Mouse (Mus musculus) intestine, embryonic 16.5 days (tissue): ENCODE measurements around the gene Alyref2. TPM values are rescaled to one million over a fixed set of nuclear protein-coding genes. Genes with fewer than 3 reads are reported as not detected.

Experiments
- ATAC-seq: fragments of 200-750 bp; cut with Nextera tagmentation; 2 replicates; pipeline ENCODE4 v1.8.0; 2017; ENCODE audit warnings: moderate TSS enrichment, moderate library complexity
- H3K27ac ChIP-seq: fragments of 300-500 bp; sonication (generic); 2 replicates; pipeline ENCODE4 v1.5.1; 2014; ENCODE audit warnings: mild to moderate bottlenecking, low read length
- H3K27me3 ChIP-seq: fragments of 300-500 bp; sonication (generic); replicated peaks from 2 replicates; pipeline ENCODE4 v1.6.1; 2014; ENCODE audit warnings: low read length, control low read depth, mixed read lengths; ENCODE audit not compliant: control insufficient read depth, insufficient read depth
- H3K36me3 ChIP-seq: fragments of 300-500 bp; sonication (generic); 2 replicates; pipeline ENCODE4 v1.6.1; 2014; ENCODE audit warnings: low read length, control low read depth; ENCODE audit not compliant: control insufficient read depth, insufficient read depth
- H3K4me1 ChIP-seq: fragments of 300-500 bp; sonication (generic); 2 replicates; pipeline ENCODE4 v1.6.1; 2014; ENCODE audit warnings: low read length, control low read depth, mixed read lengths; ENCODE audit not compliant: control insufficient read depth, insufficient read depth
- H3K4me2 ChIP-seq: fragments of 300-500 bp; sonication (generic); 2 replicates; pipeline ENCODE4 v1.6.1; 2014; ENCODE audit warnings: low read depth, low read length, control low read depth
- H3K4me3 ChIP-seq: fragments of 300-500 bp; sonication (generic); 2 replicates; pipeline ENCODE4 v1.5.1; 2014; ENCODE audit warnings: mild to moderate bottlenecking, low read length
- H3K9ac ChIP-seq: fragments of 300-500 bp; sonication (generic); 2 replicates; pipeline ENCODE4 v1.6.1; 2014; ENCODE audit warnings: low read depth, low read length
- H3K9me3 ChIP-seq: fragments of 300-500 bp; sonication (generic); 2 replicates; pipeline ENCODE4 v1.6.1; 2016; ENCODE audit warnings: low read length, control low read depth; ENCODE audit not compliant: control insufficient read depth
- WGBS: fragments of 180-500 bp; shearing (Covaris S2); extraction: QIAGEN DNeasy Blood & Tissue Kit; methylation state at CpG from one replicate; pipeline ENCODE4 v1.1.7; 2014; 5-methylcytosine and 5-hydroxymethylcytosine counted together
- polyA plus RNA-seq: library from polyadenylated mRNA; unstranded; fragments of >200 nt; fragmentation: Nextera tagmentation; extraction: Ambion mirVana; gene quantifications from 2 replicates; pipeline ENCODE4 v1.2.1, GENCODE M21; 2015

Alyref2 gene
- polyA plus RNA-seq, 1 experiment from 2014 or later = 11.2 TPM

DNA sequence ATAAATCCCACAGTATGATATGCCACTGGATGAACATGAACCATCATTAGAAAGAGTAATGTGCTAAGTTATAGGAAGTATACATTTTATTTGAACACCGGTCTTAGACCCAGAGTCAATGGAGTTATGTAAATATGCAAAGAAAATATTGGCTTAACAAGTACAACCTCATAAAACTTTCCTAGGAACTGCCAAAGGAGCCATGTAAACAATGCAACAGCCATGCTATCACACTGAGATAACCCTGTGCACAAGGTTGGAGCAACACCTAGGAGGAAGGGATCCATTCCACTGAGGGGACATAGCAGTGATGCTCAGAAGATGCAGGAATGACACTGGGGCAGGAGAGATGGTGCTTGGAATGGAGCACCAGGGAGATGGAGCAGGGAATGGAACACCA lies 10.5 kb downstream of the Alyref2 start:
- 61% methylated on average over 1 of the region's 1 CpGs for WGBS
- Histone ChIP-seq H3K27ac (no peak overlapping the region), H3K4me1 (no peaks in the 10 kb centered on the region), H3K4me2 (no peak overlapping the region), H3K27me3 (no peaks in the 10 kb centered on the region), H3K36me3 (no peaks in the 10 kb centered on the region), H3K9ac (no peak overlapping the region), H3K9me3 (no peaks in the 10 kb centered on the region), H3K4me3 (no peak overlapping the region)
- no peak for ATAC-seq

DNA sequence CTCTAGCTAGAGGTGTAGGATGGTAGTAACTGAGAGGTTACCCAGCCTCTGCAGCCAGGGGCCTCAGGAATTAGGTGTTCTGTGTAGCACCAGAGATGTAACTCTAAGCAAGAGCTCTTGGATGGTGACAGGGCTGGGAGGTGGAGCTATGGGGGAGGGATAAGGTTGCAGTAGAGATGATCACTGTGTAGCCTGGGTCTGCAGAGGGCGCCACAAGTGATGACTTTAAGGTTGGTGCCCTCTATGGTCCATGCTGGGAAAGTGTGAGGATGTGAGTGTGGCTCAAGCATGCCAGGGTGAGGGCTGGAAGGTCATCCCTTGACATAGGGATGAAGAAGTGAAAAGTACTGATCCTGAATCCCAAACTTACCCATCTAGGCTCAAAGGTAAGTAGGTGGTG lies 11.8 kb downstream of the Alyref2 start:
- H3K27ac ChIP-seq = no peak overlapping the region
- H3K9me3 ChIP-seq = no peaks in the 10 kb centered on the region
- 20% methylated on average over 1 of the region's 1 CpGs for WGBS
- H3K27me3 ChIP-seq = no peaks in the 10 kb centered on the region
- H3K4me1 ChIP-seq = no peaks in the 10 kb centered on the region
- no peak overlapping the region for H3K9ac ChIP-seq
- H3K36me3 ChIP-seq = no peaks in the 10 kb centered on the region
- no peak overlapping the region for H3K4me2 ChIP-seq
- no peak overlapping the region for H3K4me3 ChIP-seq
- ATAC-seq = no peak

DNA sequence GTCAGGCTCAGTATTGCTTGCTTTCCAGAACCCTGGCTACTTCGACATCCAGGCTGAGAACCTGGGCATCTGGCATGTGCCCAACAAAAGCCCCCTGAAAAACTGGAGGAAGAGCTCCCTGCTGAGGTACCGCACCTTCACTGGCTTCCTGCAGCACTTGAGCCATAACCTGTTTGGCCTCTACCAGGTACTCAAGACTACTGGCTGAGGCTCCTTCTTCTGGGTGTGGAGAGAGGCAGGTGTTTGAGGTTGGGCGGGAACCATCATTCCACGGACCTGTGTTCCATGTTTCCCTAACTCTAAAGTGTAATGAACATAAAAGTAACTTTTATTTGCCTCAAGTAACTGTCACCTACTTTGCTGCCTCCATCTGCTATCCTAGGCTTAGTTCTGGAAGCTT lies 12.3 kb downstream of the Alyref2 start:
- H3K36me3 ChIP-seq = no peaks in the 10 kb centered on the region
- no peak for ATAC-seq
- H3K27me3 ChIP-seq = no peaks in the 10 kb centered on the region
- H3K9ac ChIP-seq = no peak overlapping the region
- H3K4me1 ChIP-seq = no peaks in the 10 kb centered on the region
- no peak overlapping the region for H3K27ac ChIP-seq
- no peaks in the 10 kb centered on the region for H3K9me3 ChIP-seq
- no peak overlapping the region for H3K4me3 ChIP-seq
- WGBS = 81% methylated on average over 4 of the region's 4 CpGs
- no peak overlapping the region for H3K4me2 ChIP-seq

DNA sequence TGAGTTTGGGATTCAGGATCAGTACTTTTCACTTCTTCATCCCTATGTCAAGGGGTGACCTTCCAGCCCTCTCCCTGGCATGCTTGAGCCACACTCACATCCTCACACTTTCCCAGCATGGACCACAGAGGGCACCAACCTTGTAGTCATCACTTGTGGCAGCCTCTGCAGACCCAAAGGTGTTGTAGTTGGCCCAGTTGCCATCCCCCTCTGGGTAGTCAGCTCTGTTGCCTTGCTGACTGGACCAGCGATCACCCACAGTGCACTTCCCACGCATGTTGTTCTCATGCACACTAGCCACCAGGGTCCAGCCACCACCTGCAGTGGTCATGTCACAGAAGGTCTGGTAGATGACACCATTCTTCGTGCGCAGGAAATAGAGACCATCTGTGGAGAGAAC lies 28.1 kb downstream of the Alyref2 start:
- 85% methylated on average over 4 of the region's 4 CpGs for WGBS
- Histone ChIP-seq H3K27me3 (no peaks in the 10 kb centered on the region), H3K9me3 (no peaks in the 10 kb centered on the region), H3K4me3 (no peak overlapping the region), H3K4me2 (no peak overlapping the region), H3K36me3 (no peaks in the 10 kb centered on the region), H3K27ac (no peak overlapping the region), H3K9ac (no peak overlapping the region), H3K4me1 (no peaks in the 10 kb centered on the region)
- no peak for ATAC-seq

DNA sequence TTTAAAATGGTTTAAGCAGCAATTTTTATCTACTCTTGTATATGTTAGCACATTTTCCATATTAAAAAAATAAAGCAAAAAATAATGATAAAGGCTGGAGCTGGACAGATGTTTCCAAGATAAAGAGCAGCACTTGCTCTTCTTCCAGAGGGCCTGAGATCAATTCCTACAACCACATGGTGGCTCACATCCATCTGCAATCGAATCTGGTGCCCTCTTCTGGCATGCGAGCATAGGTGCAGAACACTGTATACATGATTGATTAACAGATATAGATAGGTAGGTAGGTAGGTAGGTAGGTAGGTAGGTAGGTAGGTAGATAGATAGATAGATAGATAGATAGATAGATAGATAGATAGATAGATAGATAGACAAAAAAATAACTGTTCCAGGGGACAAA lies 29.6 kb downstream of the Alyref2 start:
- WGBS = 66% methylated on average over 2 of the region's 2 CpGs

DNA sequence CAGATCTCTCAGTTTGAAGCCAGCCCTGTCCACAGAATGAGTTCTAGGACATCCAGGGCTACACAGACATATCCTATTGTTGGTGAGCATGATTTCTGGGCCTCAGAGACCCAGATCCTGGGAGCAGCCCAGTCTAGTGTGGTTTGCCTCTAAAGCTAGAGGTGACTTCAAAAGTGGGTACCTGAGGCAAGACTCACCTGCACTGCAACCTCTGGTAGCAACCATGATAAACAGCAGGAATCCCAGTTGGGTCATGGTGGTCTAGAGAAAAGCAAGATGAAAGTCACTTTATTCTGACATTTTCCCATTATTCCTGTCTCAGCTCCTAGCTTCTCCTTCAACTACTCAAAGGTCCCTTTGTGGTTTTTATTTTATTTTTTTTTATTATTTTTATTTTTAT lies 31.3 kb downstream of the Alyref2 start:
- Histone ChIP-seq H3K4me1 (no peaks in the 10 kb centered on the region), H3K27ac (no peak overlapping the region), H3K4me2 (no peak overlapping the region), H3K9me3 (no peaks in the 10 kb centered on the region), H3K4me3 (no peak overlapping the region), H3K36me3 (no peaks in the 10 kb centered on the region), H3K9ac (no peak overlapping the region), H3K27me3 (no peaks in the 10 kb centered on the region)
- ATAC-seq = no peak

More for the DNA sequence above, 29.6 kb downstream of the Alyref2 start:
- ATAC-seq = no peak
- Histone ChIP-seq H3K27me3 (no peaks in the 10 kb centered on the region), H3K9me3 (no peaks in the 10 kb centered on the region), H3K27ac (no peak overlapping the region), H3K36me3 (no peaks in the 10 kb centered on the region), H3K9ac (no peak overlapping the region), H3K4me3 (no peak overlapping the region), H3K4me2 (no peak overlapping the region), H3K4me1 (no peaks in the 10 kb centered on the region)

DNA sequence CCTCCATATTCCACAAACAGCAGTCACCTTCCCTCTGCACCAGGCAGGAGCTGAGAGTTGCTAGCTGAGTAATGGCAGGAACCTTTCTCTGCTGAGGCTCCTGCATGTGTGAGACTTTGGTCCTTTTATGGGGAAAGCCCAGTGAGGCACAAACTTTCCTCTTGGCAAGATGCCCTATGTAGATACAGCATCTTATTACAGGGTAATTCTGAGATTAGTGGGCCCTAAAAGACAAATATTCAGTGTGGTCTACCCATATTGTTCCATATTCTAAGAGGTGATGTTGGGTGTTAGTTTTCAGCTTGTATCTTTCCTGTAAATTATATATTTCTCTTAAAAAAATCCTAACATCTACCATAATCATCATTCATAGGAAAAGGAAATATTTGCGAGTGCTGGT lies 31.9 kb downstream of the Alyref2 start, which contains the start of gene Itln1:
Gene Itln1, minus strand, starts transcription at position 101 of the 400 bp plus-strand sequence.
- no peak; the same call in 1 of the 2 replicates for ATAC-seq
- 91% methylated on average over 1 of the region's 1 CpGs for WGBS
- no peak within 1 kb of the TSS for H3K4me2 ChIP-seq
- no peaks in the 10 kb centered on the region for H3K27me3 ChIP-seq
- H3K36me3 ChIP-seq = no peaks in the 10 kb centered on the region
- H3K9ac ChIP-seq = no peak within 1 kb of the TSS
- H3K4me3 ChIP-seq = no peak within 1 kb of the TSS
- H3K4me1 ChIP-seq = no peaks in the 10 kb centered on the region
- H3K27ac ChIP-seq = no peak within 1 kb of the TSS
- no peaks in the 10 kb centered on the region for H3K9me3 ChIP-seq

DNA sequence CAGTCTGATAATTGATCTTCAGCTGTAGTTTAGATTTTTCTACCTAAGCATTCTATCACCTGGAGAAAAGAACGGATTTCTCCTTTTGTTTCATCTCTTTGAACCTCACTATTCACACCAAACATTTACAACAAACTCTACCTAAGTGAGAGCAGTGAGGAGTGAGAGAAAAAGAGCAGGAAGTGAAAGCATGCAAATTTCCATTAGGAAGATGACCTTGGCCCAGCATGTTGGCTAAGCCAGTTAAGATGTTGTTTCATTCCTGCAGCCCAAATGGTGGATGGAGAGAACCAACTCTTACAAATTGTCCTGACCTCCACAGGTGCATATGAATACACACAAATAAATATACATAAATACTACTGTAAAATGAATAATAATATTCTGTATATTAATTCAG lies 37.4 kb downstream of the Alyref2 start:
- Histone ChIP-seq H3K27me3 (no peaks in the 10 kb centered on the region), H3K4me3 (no peak overlapping the region), H3K36me3 (no peaks in the 10 kb centered on the region), H3K4me1 (no peaks in the 10 kb centered on the region), H3K4me2 (no peak overlapping the region), H3K27ac (no peak overlapping the region), H3K9me3 (no peaks in the 10 kb centered on the region), H3K9ac (no peak overlapping the region)
- no peak for ATAC-seq
- WGBS = 74% methylated on average over 1 of the region's 1 CpGs

DNA sequence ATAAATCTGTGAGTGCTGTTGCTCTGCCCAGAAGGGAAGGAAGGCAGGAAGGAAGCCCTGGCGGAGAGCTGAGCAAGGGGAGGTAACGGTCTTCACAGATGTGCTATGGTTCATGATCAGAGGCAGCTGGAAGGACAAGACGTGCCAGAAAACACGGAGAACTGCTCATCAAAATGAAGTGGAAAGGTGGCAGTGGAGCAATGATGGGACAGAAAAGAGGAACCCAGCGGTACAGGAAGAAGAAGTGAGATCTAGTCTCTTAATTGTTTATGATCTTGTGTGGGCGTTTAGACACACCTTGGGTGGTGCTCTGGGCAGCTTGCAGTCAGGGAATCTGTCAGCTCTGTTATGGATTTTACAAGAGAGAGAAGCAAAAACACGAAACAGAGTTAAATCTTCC lies 48.0 kb downstream of the Alyref2 start:
- no peaks in the 10 kb centered on the region for H3K4me1 ChIP-seq
- ATAC-seq = no peak
- H3K9me3 ChIP-seq = no peaks in the 10 kb centered on the region
- no peaks in the 10 kb centered on the region for H3K36me3 ChIP-seq
- H3K9ac ChIP-seq = no peak overlapping the region
- H3K4me3 ChIP-seq = no peak overlapping the region
- H3K27ac ChIP-seq = no peak overlapping the region
- H3K27me3 ChIP-seq = no peaks in the 10 kb centered on the region
- WGBS = 68% methylated on average over 7 of the region's 7 CpGs
- H3K4me2 ChIP-seq = no peak overlapping the region

DNA sequence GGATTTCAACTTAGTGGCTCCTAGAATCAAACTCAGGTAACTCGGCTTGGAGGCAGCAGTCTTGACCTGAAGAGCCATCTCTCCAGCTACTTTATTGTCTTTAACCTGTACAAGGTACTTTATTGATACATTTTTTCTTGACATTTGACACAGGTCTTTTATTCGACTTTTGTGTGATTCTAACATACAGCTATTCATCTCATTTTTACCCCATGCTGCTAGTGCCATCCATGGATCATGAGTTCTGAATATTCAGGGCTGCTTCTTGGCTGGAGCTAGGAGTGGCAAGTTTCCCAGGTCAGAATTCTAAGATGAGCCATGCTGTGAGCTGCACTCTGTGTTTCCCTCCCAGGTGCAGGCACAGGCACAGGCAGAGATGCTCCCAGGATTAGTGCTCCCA lies 49.0 kb downstream of the Alyref2 start:
- H3K9me3 ChIP-seq = no peaks in the 10 kb centered on the region
- H3K4me3 ChIP-seq = no peak overlapping the region
- H3K36me3 ChIP-seq = no peaks in the 10 kb centered on the region
- H3K9ac ChIP-seq = no peak overlapping the region
- ATAC-seq = no peak
- no peak overlapping the region for H3K4me2 ChIP-seq
- H3K4me1 ChIP-seq = no peaks in the 10 kb centered on the region
- whole genome bisulfite sequencing = 86% methylated on average over 2 of the region's 2 CpGs
- no peak overlapping the region for H3K27ac ChIP-seq
- H3K27me3 ChIP-seq = no peaks in the 10 kb centered on the region
